Mouse (Mus musculus) thymus, adult 18-20 months (tissue): ENCODE measurements around the gene Ano6.

Experiments used
- DNase-seq, 2 experiments: peaks; one replicate each; pipeline ENCODE4 v3.0.0; 2022; ENCODE audit warnings: mixed read lengths in 2 of 2

Ano6 gene

DNA sequence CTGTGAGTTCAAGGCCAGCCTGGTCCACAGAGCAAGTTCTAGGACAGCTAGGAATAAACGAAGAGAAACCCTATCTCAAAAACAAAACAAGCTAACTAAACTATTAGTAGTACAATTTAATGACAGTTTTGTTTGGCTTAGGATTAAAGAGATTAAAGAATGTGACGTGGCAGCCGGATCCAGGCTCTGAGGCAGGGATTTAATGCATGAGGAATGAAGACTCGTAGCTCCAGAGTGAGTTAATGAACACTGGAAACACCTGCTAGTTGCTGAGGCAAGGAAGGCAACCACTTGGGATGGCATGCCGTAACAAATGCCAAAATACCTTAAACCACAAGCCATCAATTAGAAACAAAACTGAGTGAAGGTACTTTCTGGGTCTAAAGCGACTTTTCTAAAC, 153.7 kb downstream of the Ano6 start:
- no peak for DNase-seq

- DNase-seq: no peak
These were observed 155.5 kb downstream of the Ano6 start for GRCm38 (mm10) chr15:95945951-95946708.

GRCm38 (mm10) chr15:95948411-95948810, 157.8 kb downstream of the Ano6 start:
- no peak for DNase-seq

- DNase-seq: no peak
These were observed 158.7 kb downstream of the Ano6 start for GRCm38 (mm10) chr15:95949336-95949735.

DNA sequence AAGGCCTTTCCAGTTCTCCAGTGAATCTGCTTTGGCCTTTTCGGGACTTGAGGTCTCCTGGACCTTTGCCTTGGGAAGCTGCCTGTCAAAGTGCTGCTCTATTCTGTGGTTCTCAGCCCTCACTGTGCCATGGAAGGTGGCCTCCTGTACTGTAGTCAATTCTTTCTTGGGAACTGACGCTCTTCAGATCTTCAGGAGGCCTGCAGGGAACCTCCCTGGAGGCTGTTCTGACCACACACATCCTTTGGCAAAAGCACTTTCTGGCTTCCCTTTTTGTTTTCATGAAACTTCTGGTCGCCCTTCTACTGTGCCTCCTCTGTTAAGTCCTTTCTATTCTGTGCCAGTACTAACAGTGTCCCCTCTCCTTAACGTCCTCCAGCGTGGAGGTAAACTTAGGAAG, 160.9 kb downstream of the Ano6 start:
- DNase-seq: no peak

- DNase-seq: no peak
These were observed 166.0 kb downstream of the Ano6 start for GRCm38 (mm10) chr15:95956692-95957091.

DNA sequence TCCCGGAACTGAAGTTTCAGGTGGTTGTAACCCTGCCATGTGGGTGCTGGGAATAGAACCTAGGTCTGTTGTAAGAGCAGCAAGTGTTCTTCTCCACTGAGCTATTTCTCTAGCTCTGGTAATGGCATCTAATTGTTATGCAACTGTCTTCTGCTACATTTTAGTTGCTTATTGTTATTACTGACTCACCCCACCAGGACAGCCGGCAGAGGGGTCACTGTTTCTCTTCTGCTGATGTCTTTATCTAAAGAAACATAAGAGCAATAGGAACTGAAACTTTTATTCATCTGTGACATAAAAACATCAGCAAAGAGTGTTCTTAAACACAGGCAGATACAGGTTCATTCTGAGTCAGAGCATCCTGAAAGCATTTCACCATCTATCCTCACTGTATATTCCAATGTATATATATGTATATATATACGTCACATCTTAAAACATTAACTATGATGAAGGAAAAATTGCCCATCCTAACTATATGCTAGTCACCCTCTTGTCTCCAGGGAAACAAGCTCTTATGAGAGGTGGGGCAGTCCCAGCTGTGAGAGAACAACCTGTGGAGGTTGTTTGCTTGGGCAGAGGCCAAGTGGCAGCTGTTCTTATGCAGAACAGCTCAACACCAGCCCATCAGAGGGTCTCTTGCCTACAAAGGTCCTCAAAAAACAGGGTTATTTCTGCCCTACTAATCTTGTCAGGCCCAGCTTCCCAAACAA, 171.9 kb downstream of the Ano6 start:
- no peak for DNase-seq

DNA sequence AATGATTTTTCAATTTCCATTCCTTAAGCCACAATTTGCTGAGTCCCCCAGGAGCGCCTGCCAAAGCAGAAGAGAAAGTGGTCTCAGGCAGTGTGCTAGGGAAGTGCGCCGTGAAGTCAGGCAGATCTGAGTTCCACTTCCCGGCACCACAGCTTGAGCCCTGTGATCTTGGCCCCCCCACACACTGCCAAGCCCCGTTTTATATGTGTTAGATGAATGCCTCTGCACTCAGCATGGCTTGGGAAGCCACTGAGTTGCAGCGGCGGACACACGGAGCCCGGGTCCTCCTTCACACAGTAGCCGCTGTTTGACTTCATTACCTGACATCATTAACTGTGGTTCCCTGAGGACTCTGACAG, 172.5 kb downstream of the Ano6 start:
- DNase-seq: no peak

DNA sequence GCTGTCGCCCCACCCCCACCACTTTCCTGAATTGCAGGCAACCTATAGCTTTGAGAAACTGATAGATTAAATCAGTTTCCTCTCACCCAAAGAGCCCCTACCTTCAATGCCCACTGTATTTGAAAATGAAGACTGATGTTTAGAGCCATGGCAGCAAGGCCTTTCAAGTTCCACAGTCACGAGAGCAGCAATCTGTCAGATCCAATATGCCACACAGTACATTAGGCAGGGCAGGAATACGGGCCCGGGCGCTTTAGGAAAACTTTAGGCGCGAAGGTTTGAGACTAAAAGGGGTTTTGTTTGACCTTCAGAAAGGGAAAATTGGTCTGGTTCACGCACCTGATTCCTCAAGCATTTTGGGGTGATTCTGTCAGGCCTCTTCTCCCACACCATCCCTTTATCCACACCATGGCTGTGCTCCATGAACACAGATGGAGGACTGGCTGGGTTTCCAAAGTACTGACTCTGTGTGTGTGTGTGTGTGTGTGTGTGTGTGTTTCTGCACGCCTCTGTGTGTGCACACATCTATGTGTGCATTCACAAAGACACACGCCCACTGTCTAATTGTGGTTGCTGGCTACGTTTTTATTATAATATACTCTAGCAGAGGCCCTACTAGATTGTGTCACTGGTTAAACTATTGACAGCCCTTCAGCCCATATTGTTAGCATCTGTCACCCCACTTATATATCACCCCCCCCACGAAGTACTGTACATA, 173.0 kb downstream of the Ano6 start:
- no peak for DNase-seq

DNA sequence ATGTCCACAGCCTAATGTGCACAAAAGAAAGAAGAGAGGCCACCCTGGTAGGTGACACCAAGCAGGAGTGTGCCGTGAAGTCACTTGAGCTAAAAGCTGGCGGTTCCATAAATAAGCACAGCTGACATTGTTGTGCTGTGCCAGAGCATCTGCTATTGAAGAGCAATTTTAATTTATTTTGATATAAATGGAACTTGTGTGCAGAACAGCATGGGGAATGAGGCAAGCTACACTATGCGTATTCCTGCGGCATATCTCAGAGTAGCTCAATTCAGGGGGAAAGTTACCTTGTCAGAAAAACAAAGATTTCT, 173.6 kb downstream of the Ano6 start:
- no peak for DNase-seq

DNA sequence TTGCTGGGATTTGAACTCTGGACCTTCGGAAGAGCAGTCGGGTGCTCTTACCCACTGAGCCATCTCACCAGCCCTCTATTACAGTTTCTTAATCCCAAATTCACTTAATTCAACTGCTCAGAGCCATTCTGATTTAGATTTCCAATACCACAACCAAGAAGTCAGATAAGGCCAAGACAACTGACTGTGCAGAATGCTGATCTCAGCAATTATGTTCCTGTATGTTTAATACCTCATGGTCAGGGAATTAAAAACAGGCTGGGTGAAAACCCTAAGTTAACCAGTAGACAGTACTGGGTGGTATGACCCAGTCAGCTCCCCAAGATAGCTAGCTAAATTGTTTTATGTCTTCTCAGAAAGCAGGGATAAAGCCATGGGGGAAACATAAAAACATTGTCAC, 176.3 kb downstream of the Ano6 start:
- no peak for DNase-seq

DNA sequence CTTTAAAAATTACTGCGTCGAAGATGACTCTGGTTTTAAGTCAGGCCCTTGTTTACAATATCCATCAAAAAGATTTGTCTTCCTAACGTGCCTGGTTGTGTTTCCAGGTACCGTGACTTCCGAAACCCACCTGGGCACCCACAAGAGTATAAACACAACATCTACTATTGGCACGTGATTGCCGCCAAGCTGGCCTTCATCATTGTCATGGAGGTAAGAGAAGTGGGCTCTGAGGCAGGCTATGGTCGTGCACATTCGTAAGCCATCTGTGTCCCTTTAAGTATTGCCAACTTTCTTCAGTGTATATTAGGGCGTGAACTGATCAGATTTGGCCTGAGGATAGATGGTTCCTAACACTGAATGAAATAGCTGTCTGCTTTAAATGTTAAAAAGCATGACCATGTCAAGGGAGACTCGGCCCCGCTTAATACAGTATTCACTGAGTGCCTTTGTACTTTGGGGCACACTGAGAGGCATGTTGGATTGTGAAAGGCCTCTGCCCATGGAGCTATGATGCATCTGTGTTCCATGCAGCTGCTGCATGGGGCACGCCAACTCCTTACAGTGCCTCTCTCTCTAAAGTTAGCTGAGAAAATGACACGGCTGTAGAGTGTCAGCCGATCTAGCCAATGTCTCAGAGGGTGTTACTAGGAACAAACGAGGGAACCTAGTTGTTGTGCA, 177.0 kb downstream of the Ano6 start:
- DNase-seq: no peak

DNA sequence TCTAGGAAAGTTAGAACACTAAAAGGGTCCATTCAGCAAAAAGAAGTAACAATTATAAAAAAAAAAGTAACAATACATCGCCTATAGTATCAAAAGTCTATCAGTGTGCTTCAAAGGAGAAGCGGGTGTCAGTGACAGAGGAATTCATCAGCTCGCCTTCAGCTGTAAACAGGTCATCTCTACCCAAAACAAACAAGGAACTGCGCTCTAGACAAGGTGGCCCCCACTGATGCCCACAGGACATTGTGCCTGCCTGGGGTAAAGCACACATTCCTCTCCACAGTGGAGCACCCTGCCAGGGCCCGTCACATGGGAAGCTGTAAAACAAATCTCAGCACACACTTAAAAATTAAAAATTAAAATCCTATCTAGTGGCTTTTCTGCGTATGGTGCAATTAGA, 179.0 kb downstream of the Ano6 start:
- no peak for DNase-seq

- no peak for DNase-seq
These were observed 179.5 kb downstream of the Ano6 start for GRCm38 (mm10) chr15:95970176-95970575.

DNA sequence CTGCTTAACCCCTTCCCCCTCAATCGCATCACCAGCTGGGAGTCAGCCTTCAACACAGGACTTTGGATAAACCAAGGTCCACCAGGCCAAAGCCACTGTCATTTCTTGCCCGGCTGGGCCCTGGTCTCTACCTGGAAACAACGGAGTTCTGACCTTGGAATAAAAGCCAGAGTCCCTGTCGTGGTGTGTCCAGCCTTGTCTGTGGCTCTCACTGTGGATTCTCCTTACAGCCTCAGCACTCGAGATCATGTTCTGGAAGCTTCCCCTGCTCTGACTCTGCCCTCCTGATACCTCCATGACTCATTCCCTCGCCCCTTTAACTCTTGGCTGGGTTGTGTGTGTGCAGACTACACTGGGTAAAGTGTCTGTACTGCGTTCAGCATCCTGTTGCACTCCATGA, 180.0 kb downstream of the Ano6 start:
- DNase-seq: no peak

DNA sequence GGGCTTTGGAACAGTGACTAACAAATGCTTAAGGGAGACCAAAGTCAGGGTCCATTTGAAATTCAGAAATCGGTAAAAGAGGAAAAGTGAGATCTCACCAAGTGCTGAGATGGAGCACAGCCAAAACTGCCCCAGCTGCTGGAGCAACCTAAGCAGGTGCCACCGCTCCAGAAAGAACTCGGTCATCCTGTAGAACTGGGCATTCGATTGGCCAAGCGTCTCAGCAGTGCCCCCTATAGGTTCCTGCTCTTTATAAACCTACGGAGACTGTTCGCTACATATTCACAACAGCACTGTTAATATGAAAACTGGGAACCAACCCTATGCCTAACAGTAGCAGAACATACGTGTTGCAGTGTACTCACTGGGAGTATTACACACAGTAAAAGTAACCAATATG, 180.7 kb downstream of the Ano6 start:
- no peak for DNase-seq

DNA sequence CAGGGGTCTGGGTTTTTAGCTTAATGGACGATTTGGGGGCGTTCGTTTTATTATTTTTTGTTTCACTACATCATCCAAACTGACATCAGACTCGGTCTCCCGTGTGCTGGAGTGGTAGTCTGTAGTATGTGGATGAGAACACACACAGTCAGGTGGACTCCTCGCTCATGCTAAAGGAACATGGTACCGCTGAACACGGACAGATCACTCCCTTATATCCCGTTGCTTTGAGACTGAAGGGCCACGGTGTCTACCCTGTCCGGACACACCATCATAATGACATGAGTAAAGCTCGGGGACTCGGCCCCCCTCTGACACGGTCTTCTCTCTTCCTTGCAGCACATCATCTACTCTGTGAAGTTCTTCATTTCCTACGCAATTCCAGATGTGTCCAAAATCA, 181.5 kb downstream of the Ano6 start:
- no peak for DNase-seq

- no peak for DNase-seq
These were observed 182.0 kb downstream of the Ano6 start for GRCm38 (mm10) chr15:95972621-95973020.

DNA sequence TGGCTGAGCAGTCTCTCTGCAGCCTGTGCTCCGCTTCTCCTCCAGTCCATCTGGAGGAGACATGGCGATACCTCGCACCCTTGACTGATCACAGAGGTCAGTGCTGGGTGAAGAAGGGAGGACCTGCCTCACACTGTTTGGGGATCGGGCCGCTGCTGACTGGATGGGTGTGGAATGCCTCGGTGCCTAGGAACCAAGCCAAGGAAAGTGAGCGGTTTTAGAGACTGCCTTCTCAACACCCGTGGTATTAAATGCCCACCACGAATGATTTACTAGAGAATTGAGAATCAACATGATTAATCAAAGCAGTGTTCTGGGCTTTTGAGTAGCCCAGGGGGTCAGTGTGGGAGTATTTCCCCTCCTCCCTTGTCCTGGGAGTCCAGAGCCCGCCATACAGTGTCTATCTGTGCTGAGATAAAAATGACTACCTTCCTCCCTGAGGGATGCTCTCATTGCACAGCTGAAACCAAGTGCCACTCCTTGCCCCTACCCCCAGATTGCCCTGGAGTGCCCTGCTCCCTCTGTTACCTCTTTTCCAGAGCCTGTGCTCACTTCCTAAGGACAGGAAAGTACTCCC, 183.5 kb downstream of the Ano6 start:
- DNase-seq: no peak

DNA sequence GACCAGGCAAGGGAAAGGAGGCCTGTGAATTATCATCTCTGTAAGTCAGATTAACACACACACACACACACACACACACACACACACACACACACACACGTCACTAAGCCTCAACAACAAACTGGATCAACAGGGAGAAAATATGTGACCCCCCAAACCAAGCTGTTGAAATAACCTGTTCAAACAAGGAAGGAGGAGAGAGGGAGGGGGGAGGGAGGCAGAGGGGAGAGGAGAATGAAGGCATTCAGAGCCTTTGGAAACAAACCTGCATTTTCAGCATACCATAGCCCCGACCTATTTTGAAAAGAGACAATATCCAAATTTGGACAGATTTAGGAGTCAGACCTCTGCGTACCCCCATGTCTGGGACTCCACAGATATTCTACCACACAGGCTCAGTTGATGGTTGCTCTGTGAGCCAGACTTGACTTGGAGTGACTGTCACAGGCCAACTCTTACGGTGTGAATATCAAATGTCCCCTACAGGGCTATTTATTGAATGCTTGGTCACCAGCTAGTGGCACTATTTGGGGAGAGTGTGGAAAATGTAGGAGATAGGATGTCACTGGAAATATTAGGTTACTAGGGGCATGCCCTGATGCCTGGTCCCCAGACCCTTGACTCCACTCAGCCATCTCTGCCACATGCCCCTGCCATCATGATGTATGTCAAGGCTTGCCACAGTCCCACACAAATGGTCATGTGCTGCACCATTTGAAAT, 185.7 kb downstream of the Ano6 start:
- DNase-seq: no peak

DNA sequence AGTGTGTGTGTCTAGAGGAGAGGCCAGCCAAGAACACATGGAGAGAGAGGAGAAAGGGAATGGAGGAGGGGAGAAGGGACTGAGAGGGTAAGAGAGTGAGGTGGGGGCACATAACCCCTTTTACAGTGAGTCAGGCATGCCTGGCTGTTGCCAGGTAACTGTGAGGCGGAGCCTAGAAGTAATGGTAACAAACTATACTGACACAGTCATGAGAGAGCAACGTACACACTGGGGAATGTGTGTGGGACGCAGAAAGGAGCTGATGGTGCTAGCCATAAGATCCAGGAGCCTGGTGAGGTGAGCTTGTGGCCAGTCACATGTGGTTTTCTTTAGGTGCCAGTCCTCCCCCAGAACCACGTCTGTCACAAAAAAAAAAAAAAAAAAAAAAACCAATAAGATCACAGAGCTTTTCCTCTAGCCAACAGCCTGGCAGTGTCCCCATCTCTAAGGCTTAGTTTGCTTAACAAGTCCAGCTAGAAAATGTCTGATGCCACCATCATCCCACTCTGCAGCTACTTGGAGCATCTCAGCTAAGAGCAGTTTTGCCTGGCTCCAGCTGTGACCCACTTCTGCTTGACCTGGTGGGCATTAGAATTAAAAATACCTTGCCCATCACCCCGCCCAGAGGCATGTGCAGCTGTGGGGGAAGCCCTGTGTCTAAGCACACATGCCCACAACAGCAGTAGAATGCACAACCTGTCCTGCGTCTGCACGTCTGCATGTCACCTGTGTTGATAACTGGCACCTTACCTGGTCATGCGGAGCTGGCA, 186.7 kb downstream of the Ano6 start:
- no peak for DNase-seq

DNA sequence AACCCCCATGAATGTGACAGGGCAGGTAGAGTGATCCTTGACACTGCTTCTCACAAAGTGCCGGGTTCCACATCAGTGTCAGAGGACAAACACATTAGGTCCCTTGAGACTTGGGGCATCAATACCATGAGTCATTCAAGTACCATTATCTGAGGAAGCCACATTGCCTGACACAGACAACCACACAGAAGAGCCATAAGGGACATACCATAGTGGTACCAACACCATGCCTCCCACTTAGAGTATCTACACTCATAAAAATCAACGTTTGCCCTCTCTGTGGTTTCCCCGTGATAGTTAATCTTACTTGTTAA, 187.3 kb downstream of the Ano6 start:
- no peak for DNase-seq
